Mouse (Mus musculus) small intestine, adult 2 months (tissue): ENCODE data around the gene Hadh.

Source experiments
- CTCF ChIP-seq: fragments of 200-500 bp; IDR thresholded peaks from 2 replicates; pipeline ENCODE4 v1.5.1; 2012; ENCODE audit warnings: low read depth, mild to moderate bottlenecking, control low read depth, inconsistent platforms, low read length, moderate library complexity, mixed read lengths; ENCODE audit not compliant: insufficient replicate concordance, insufficient read length; ENCODE audit errors: extremely low read depth
- POLR2A ChIP-seq: fragments of 200-500 bp; IDR thresholded peaks from 2 replicates; pipeline ENCODE4 v1.6.1; 2012; ENCODE audit warnings: low read depth, mild to moderate bottlenecking, control low read depth, inconsistent platforms, low read length, moderate library complexity

DNA sequence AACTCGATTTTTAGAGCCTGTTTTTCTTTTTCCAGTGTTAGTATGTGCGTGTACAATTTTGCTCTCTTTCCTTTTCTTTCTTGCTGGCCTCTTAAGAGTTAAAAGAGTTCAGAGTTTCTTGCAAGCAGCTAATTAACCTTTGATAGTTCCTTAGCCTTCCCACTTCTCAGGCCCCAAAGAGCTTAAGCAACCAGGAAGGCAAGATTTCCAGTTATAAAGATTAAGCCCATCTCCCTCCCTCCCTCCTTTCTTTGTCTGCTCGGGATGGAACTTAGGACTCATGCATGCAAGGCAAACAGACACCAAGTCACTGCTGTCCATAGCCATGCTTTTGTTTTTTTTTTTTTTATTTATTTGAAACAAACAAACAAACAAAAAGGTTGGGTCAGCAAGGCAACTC is 21.1 kb upstream of the Hadh start:
- no peak for TF ChIP-seq CTCF
- no peak for TF ChIP-seq POLR2A
